Mouse (Mus musculus) lung, postnatal 0 days (tissue): ENCODE measurements around the gene Dio3. TPM values are rescaled to one million over a fixed set of nuclear protein-coding genes. Genes with fewer than 3 reads are reported as not detected.

Source experiments
- ATAC-seq: fragments of 200-750 bp; cut with Nextera tagmentation; 2 replicates; pipeline ENCODE4 v1.8.0; 2017; ENCODE audit warnings: moderate library complexity
- DNase-seq: peaks from one replicate; pipeline ENCODE4 v3.0.0-alpha.2; 2016; ENCODE audit warnings: low spot score
- H3K27ac ChIP-seq: fragments of 300-500 bp; sonication (generic); 2 replicates; pipeline ENCODE4 v1.5.1; 2014; ENCODE audit warnings: antibody characterized with exemption, mild to moderate bottlenecking, low read length, mixed read lengths
- H3K27me3 ChIP-seq: fragments of 300-500 bp; sonication (generic); replicated peaks from 2 replicates; pipeline ENCODE4 v1.6.1; 2014; ENCODE audit warnings: low read length, mixed read lengths; ENCODE audit not compliant: insufficient read depth
- H3K36me3 ChIP-seq: fragments of 300-500 bp; sonication (generic); 2 replicates; pipeline ENCODE4 v1.6.1; 2014; ENCODE audit warnings: low read length, mixed read lengths; ENCODE audit not compliant: insufficient read depth
- H3K4me1 ChIP-seq: fragments of 300-500 bp; sonication (generic); 2 replicates; pipeline ENCODE4 v1.6.1; 2014; ENCODE audit warnings: antibody characterized with exemption, low read depth, low read length, mixed read lengths; ENCODE audit not compliant: insufficient read depth
- H3K4me2 ChIP-seq: fragments of 300-500 bp; sonication (generic); replicated peaks from 2 replicates; pipeline ENCODE4 v1.6.1; 2014; ENCODE audit warnings: low read depth, mild to moderate bottlenecking, low read length, moderate library complexity, mixed read lengths
- H3K4me3 ChIP-seq: fragments of 300-500 bp; sonication (generic); 2 replicates; pipeline ENCODE4 v1.5.1; 2014; ENCODE audit warnings: low read depth, low read length
- H3K9ac ChIP-seq: fragments of 300-500 bp; sonication (generic); replicated peaks from 2 replicates; pipeline ENCODE4 v1.6.1; 2014; ENCODE audit warnings: low read depth, mild to moderate bottlenecking
- H3K9me3 ChIP-seq: fragments of 300-500 bp; sonication (generic); 2 replicates; pipeline ENCODE4 v1.6.1; 2016; ENCODE audit warnings: low read length, mixed read lengths
- CTCF ChIP-seq: IDR thresholded peaks from 2 replicates; pipeline ENCODE4 v1.5.1; 2016; ENCODE audit warnings: antibody characterized with exemption, mild to moderate bottlenecking
- EP300 ChIP-seq: IDR thresholded peaks from 2 replicates; pipeline ENCODE4 v1.6.1; 2016; ENCODE audit warnings: antibody characterized with exemption, mild to moderate bottlenecking, control low read depth
- WGBS: fragments of 180-500 bp; shearing (Covaris S2); extraction: QIAGEN DNeasy Blood & Tissue Kit; methylation state at CpG from one replicate; pipeline ENCODE4 v1.1.7; 2014; 5-methylcytosine and 5-hydroxymethylcytosine counted together
- polyA plus RNA-seq: library from polyadenylated mRNA; unstranded; fragments of >200 nt; fragmentation: Nextera tagmentation; extraction: Ambion mirVana; gene quantifications from 2 replicates; pipeline ENCODE4 v1.2.1, GENCODE M21; 2015

The Dio3 gene
- polyA plus RNA-seq, 1 experiment from 2014 or later, result 0.11 TPM

GRCm38 (mm10) chr12:110239358-110239757 lies 39.5 kb upstream of the Dio3 start:
- H3K9ac ChIP-seq, result no peak overlapping the region
- H3K9me3 ChIP-seq, result no peaks in the 10 kb centered on the region
- H3K27ac ChIP-seq, result no peak overlapping the region
- H3K36me3 ChIP-seq, result no peaks in the 10 kb centered on the region
- H3K4me1 ChIP-seq, result no peaks in the 10 kb centered on the region
- H3K27me3 ChIP-seq, result no peaks in the 10 kb centered on the region
- no peak for DNase-seq
- TF ChIP-seq EP300, result no peak
- H3K4me3 ChIP-seq, result no peak overlapping the region
- no peak for ATAC-seq
- H3K4me2 ChIP-seq, result no peak overlapping the region
- WGBS, result 72% methylated on average over 5 of the region's 5 CpGs

- no peak for DNase-seq
- Histone ChIP-seq H3K4me3 (no peak overlapping the region), H3K27me3 (no peaks in the 10 kb centered on the region), H3K27ac (no peak overlapping the region), H3K4me1 (no peaks in the 10 kb centered on the region), H3K4me2 (no peak overlapping the region), H3K9me3 (no peaks in the 10 kb centered on the region), H3K36me3 (no peaks in the 10 kb centered on the region), H3K9ac (no peak overlapping the region)
- WGBS, result 79% methylated on average over 6 of the region's 6 CpGs
- TF ChIP-seq CTCF, result no peak
- no peak for ATAC-seq
Observed at GRCm38 (mm10) chr12:110244581-110244980, 34.3 kb upstream of the Dio3 start.

- no peak for ATAC-seq
- no peak overlapping the region for H3K27ac ChIP-seq
- WGBS, result 82% methylated on average over 4 of the region's 4 CpGs
Observed at GRCm38 (mm10) chr12:110245461-110245860, 33.4 kb upstream of the Dio3 start.

GRCm38 (mm10) chr12:110252163-110252575 lies 26.7 kb upstream of the Dio3 start:
- Histone ChIP-seq H3K4me3 (no peak overlapping the region), H3K36me3 (no peaks in the 10 kb centered on the region), H3K27me3 (no peaks in the 10 kb centered on the region), H3K4me2 (no peak overlapping the region), H3K9me3 (no peaks in the 10 kb centered on the region), H3K4me1 (no peaks in the 10 kb centered on the region), H3K27ac (no peak overlapping the region), H3K9ac (no peak overlapping the region)
- no peak for ATAC-seq
- peak; percentile 13 for DNase-seq
- no peak for TF ChIP-seq EP300
- no peak for TF ChIP-seq CTCF
- WGBS, result 25% methylated on average over 10 of the region's 10 CpGs

More at GRCm38 (mm10) chr12:110245461-110245860, 33.4 kb upstream of the Dio3 start:
- no peaks in the 10 kb centered on the region for H3K27me3 ChIP-seq
- H3K4me1 ChIP-seq, result no peaks in the 10 kb centered on the region
- no peak for DNase-seq
- H3K9me3 ChIP-seq, result no peaks in the 10 kb centered on the region
- H3K9ac ChIP-seq, result no peak overlapping the region
- no peaks in the 10 kb centered on the region for H3K36me3 ChIP-seq
- no peak overlapping the region for H3K4me2 ChIP-seq
- TF ChIP-seq CTCF, result no peak
- H3K4me3 ChIP-seq, result no peak overlapping the region

- Histone ChIP-seq H3K27me3 (no peaks in the 10 kb centered on the region), H3K36me3 (no peaks in the 10 kb centered on the region), H3K9ac (no peak overlapping the region), H3K4me1 (no peaks in the 10 kb centered on the region), H3K4me3 (no peak overlapping the region), H3K27ac (no peak overlapping the region), H3K4me2 (no peak overlapping the region), H3K9me3 (no peaks in the 10 kb centered on the region)
- 68% methylated on average over 10 of the region's 10 CpGs for WGBS
- no peak for DNase-seq
- no peak for ATAC-seq
- TF ChIP-seq CTCF, result no peak
- no peak for TF ChIP-seq EP300
Observed at GRCm38 (mm10) chr12:110255731-110256130, 23.1 kb upstream of the Dio3 start.

GRCm38 (mm10) chr12:110256478-110257220 lies 22.2 kb upstream of the Dio3 start:
- ATAC-seq (no peak), DNase-seq (no peak)
- no peak overlapping the region for H3K4me2 ChIP-seq
- no peaks in the 10 kb centered on the region for H3K27me3 ChIP-seq
- H3K9ac ChIP-seq, result no peak overlapping the region
- H3K9me3 ChIP-seq, result no peaks in the 10 kb centered on the region
- no peak for TF ChIP-seq EP300
- no peak for TF ChIP-seq CTCF
- no peak overlapping the region for H3K4me3 ChIP-seq
- H3K27ac ChIP-seq, result no peak overlapping the region
- WGBS, result 41% methylated on average over 14 of the region's 14 CpGs
- no peaks in the 10 kb centered on the region for H3K36me3 ChIP-seq
- no peaks in the 10 kb centered on the region for H3K4me1 ChIP-seq
